Mouse (Mus musculus) forebrain, embryonic 11.5 days (tissue): ENCODE data around the gene Gimap3. TPM values are rescaled to one million over a fixed set of nuclear protein-coding genes. Genes with fewer than 3 reads are reported as not detected.

ENCODE experiments used
- ATAC-seq: fragments of 200-750 bp; cut with Nextera tagmentation; replicated peaks from 2 replicates; pipeline ENCODE4 v1.8.0; 2017; ENCODE audit warnings: moderate TSS enrichment; ENCODE audit not compliant: low FRiP score
- DNase-seq: peaks from one replicate; pipeline ENCODE4 v3.0.0-alpha.2; 2017; ENCODE audit warnings: low spot score
- H3K27ac ChIP-seq: fragments of 300-500 bp; sonication (generic); 2 replicates; pipeline ENCODE4 v1.5.1; 2014; ENCODE audit warnings: low read depth, low read length
- H3K27me3 ChIP-seq: fragments of 300-500 bp; sonication (generic); 2 replicates; pipeline ENCODE4 v1.6.1; 2014; ENCODE audit warnings: mild to moderate bottlenecking, low read length, mixed read lengths; ENCODE audit not compliant: control insufficient read depth, insufficient read depth
- H3K36me3 ChIP-seq: fragments of 300-500 bp; sonication (generic); 2 replicates; pipeline ENCODE4 v1.6.1; 2014; ENCODE audit warnings: mild to moderate bottlenecking, low read length, moderate library complexity, mixed read lengths; ENCODE audit not compliant: control insufficient read depth, insufficient read depth
- H3K4me1 ChIP-seq: fragments of 300-500 bp; sonication (generic); replicated peaks from 2 replicates; pipeline ENCODE4 v1.6.1; 2014; ENCODE audit warnings: low read length, mixed read lengths; ENCODE audit not compliant: control insufficient read depth, insufficient read depth
- H3K4me2 ChIP-seq: fragments of 300-500 bp; sonication (generic); 2 replicates; pipeline ENCODE4 v1.6.1; 2014; ENCODE audit warnings: low read depth, mild to moderate bottlenecking, low read length, moderate library complexity, mixed read lengths; ENCODE audit not compliant: severe bottlenecking
- H3K4me3 ChIP-seq: fragments of 300-500 bp; sonication (generic); 2 replicates; pipeline ENCODE4 v1.5.1; 2014; ENCODE audit warnings: low read depth, low read length
- H3K9ac ChIP-seq: fragments of 300-500 bp; sonication (generic); 2 replicates; pipeline ENCODE4 v1.6.1; 2014; ENCODE audit warnings: low read length
- H3K9me3 ChIP-seq: fragments of 300-500 bp; sonication (generic); 2 replicates; pipeline ENCODE4 v1.6.1; 2016; ENCODE audit warnings: low read length, mixed read lengths; ENCODE audit not compliant: control insufficient read depth
- WGBS: fragments of 180-500 bp; shearing (Covaris S2); extraction: QIAGEN DNeasy Blood & Tissue Kit; methylation state at CpG from one replicate; pipeline ENCODE4 v1.1.7; 2014; 5-methylcytosine and 5-hydroxymethylcytosine counted together
- polyA plus RNA-seq: library from polyadenylated mRNA; unstranded; fragments of >200 nt; fragmentation: Nextera tagmentation; extraction: Ambion mirVana; gene quantifications from 2 replicates; pipeline ENCODE4 v1.2.1, GENCODE M21; 2014

Gimap3 gene
- polyA plus RNA-seq, 1 experiment from 2014 or later, result not detected

- no peak overlapping the region for H3K9ac ChIP-seq
- 93% methylated on average over 3 of the region's 3 CpGs for WGBS
- H3K36me3 ChIP-seq, result no peaks in the 10 kb centered on the region
- H3K27me3 ChIP-seq, result peaks cover 21% of the 10 kb centered on the region
- H3K4me3 ChIP-seq, result no peak overlapping the region
- H3K4me2 ChIP-seq, result no peak overlapping the region
- H3K9me3 ChIP-seq, result no peaks in the 10 kb centered on the region
- no peaks in the 10 kb centered on the region for H3K4me1 ChIP-seq
- ATAC-seq, result no peak
- no peak overlapping the region for H3K27ac ChIP-seq
- no peak for DNase-seq
Measured at GRCm38 (mm10) chr6:48739780-48740055, 30.9 kb downstream of the Gimap3 start.

- Histone ChIP-seq H3K9ac (no peak within 1 kb of the TSS), H3K36me3 (no peaks in the 10 kb centered on the region), H3K9me3 (no peaks in the 10 kb centered on the region), H3K4me2 (no peak within 1 kb of the TSS), H3K4me3 (no peak within 1 kb of the TSS), H3K4me1 (no peaks in the 10 kb centered on the region), H3K27ac (no peak within 1 kb of the TSS), H3K27me3 (peaks cover 20% of the 10 kb centered on the region)
- DNase-seq (no peak), ATAC-seq (no peak)
- 83% methylated on average over 15 of the region's 15 CpGs for whole genome bisulfite sequencing
Measured at GRCm38 (mm10) chr6:48738961-48739779, 31.5 kb downstream of the Gimap3 start, which contains the start of gene Gimap1. TSS of gene Gimap1 (plus strand) at chr6:48739054.

DNA sequence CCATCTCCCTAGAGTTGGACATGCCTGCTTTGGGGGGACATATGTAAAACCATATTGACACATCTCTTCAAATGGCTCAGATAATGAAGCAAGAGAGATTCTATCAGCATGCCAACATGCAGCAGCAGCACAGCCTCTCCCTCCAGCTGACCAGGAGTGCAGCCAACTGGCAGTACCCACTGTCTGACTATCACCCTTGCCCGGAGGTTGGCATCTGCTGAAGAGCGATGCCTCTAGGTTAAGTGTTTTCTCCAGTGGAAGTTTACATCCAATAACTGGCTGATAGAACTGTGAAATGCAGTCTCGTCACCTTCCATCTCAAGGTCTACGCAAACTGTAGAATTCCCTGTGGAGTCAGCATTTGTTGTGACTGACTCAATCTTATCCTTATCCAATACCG lies 33.0 kb downstream of the Gimap3 start:
- Histone ChIP-seq H3K27me3 (peaks cover 14% of the 10 kb centered on the region), H3K27ac (no peak overlapping the region), H3K4me3 (no peak overlapping the region), H3K4me2 (no peak overlapping the region), H3K4me1 (no peaks in the 10 kb centered on the region), H3K9ac (no peak overlapping the region), H3K9me3 (no peaks in the 10 kb centered on the region), H3K36me3 (no peaks in the 10 kb centered on the region)
- WGBS, result 86% methylated on average over 5 of the region's 5 CpGs
- DNase-seq (no peak), ATAC-seq (no peak)

GRCm38 (mm10) chr6:48737053-48737452 lies 33.6 kb downstream of the Gimap3 start:
- 84% methylated on average over 2 of the region's 2 CpGs for WGBS
- no peak overlapping the region for H3K4me2 ChIP-seq
- H3K36me3 ChIP-seq, result no peaks in the 10 kb centered on the region
- peaks cover 8% of the 10 kb centered on the region; the same call in 1 of the 2 replicates for H3K27me3 ChIP-seq
- ATAC-seq (no peak), DNase-seq (no peak)
- no peaks in the 10 kb centered on the region for H3K4me1 ChIP-seq
- no peak overlapping the region for H3K9ac ChIP-seq
- no peak overlapping the region for H3K4me3 ChIP-seq
- no peak overlapping the region for H3K27ac ChIP-seq
- H3K9me3 ChIP-seq, result no peaks in the 10 kb centered on the region

- DNase-seq (no peak), ATAC-seq (no peak)
- Histone ChIP-seq H3K4me2 (no peak overlapping the region), H3K27ac (no peak overlapping the region), H3K4me3 (no peak overlapping the region), H3K4me1 (no peaks in the 10 kb centered on the region), H3K27me3 (no peaks in the 10 kb centered on the region), H3K9me3 (no peaks in the 10 kb centered on the region), H3K9ac (no peak overlapping the region), H3K36me3 (no peaks in the 10 kb centered on the region)
- 76% methylated on average over 1 of the region's 1 CpGs for WGBS
Measured at GRCm38 (mm10) chr6:48733660-48734059, 37.0 kb downstream of the Gimap3 start.

DNA sequence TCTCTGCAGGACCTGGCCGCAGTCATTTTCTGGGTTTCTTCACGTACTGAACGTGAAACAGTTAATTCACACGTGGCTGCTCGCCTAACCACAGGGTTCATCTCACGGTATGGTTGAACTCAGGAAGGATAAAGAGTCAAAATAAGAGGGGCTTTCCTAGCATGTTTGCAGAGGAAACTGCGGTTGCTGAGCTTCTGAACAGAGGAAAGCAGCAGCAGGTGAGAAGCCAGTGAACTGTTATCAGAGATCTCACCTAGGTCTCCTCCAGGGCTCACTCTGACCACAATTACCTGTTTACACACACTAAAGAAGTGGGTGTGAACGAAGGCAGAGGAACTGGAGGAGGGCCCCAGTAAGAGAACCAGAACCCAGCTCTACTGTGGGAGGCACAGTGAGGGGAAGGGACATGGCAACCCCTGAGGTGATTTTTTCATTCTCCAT lies 37.8 kb downstream of the Gimap3 start:
- 59% methylated on average over 8 of the region's 8 CpGs for WGBS
- no peak overlapping the region for H3K4me3 ChIP-seq
- H3K9ac ChIP-seq, result no peak overlapping the region
- H3K27me3 ChIP-seq, result no peaks in the 10 kb centered on the region
- no peak overlapping the region for H3K27ac ChIP-seq
- ATAC-seq, result no peak
- no peak overlapping the region for H3K4me2 ChIP-seq
- no peaks in the 10 kb centered on the region for H3K36me3 ChIP-seq
- DNase-seq, result no peak
- H3K4me1 ChIP-seq, result no peaks in the 10 kb centered on the region
- no peaks in the 10 kb centered on the region for H3K9me3 ChIP-seq

GRCm38 (mm10) chr6:48727761-48728160 lies 42.9 kb downstream of the Gimap3 start:
- Histone ChIP-seq H3K9me3 (no peaks in the 10 kb centered on the region), H3K27ac (no peak overlapping the region), H3K27me3 (no peaks in the 10 kb centered on the region), H3K4me1 (no peaks in the 10 kb centered on the region), H3K4me2 (no peak overlapping the region), H3K4me3 (no peak overlapping the region), H3K9ac (no peak overlapping the region), H3K36me3 (no peaks in the 10 kb centered on the region)
- no peak for ATAC-seq
- DNase-seq, result no peak
- WGBS, result 92% methylated on average over 5 of the region's 5 CpGs

- Histone ChIP-seq H3K4me2 (no peak overlapping the region), H3K9ac (no peak overlapping the region), H3K27ac (no peak overlapping the region), H3K27me3 (no peaks in the 10 kb centered on the region), H3K4me1 (no peaks in the 10 kb centered on the region), H3K9me3 (no peaks in the 10 kb centered on the region), H3K4me3 (no peak overlapping the region), H3K36me3 (no peaks in the 10 kb centered on the region)
- ATAC-seq (0 out of 2 replicates have a peak, but pooled peaks have one; percentile 18), DNase-seq (no peak)
- WGBS, result 0% methylated on average over 1 of the region's 1 CpGs
Measured at GRCm38 (mm10) chr6:48725476-48725875, 45.2 kb downstream of the Gimap3 start.

GRCm38 (mm10) chr6:48723468-48723867 lies 47.2 kb downstream of the Gimap3 start:
- H3K36me3 ChIP-seq, result no peaks in the 10 kb centered on the region
- H3K9ac ChIP-seq, result no peak overlapping the region
- DNase-seq, result no peak
- no peaks in the 10 kb centered on the region for H3K27me3 ChIP-seq
- no peak overlapping the region for H3K4me2 ChIP-seq
- no peak for ATAC-seq
- 91% methylated on average over 8 of the region's 8 CpGs for WGBS
- H3K9me3 ChIP-seq, result no peaks in the 10 kb centered on the region
- no peak overlapping the region for H3K4me3 ChIP-seq
- no peak overlapping the region for H3K27ac ChIP-seq
- H3K4me1 ChIP-seq, result no peaks in the 10 kb centered on the region
